Mouse (Mus musculus) hindbrain, embryonic 10.5 days (tissue): ENCODE measurements around the gene Fktn. TPM values are rescaled to one million over a fixed set of nuclear protein-coding genes. Genes with fewer than 3 reads are reported as not detected.
"Not testable (repeated sequence)": the region's sequence is repeated elsewhere in the genome, so short reads cannot be mapped to it uniquely, and the experiment has no call there.

Experiments
- DNase-seq: peaks from one replicate; pipeline ENCODE4 v3.0.0-alpha.2; 2017; ENCODE audit warnings: low spot score
- H3K27ac ChIP-seq: fragments of 300-500 bp; sonication (generic); 2 replicates; pipeline ENCODE4 v1.5.1; 2016; ENCODE audit warnings: mild to moderate bottlenecking, moderate library complexity
- H3K27me3 ChIP-seq: fragments of 300-500 bp; sonication (generic); 2 replicates; pipeline ENCODE4 v1.6.1; 2016; ENCODE audit warnings: mild to moderate bottlenecking; ENCODE audit not compliant: poor library complexity, insufficient read depth, severe bottlenecking
- H3K36me3 ChIP-seq: fragments of 300-500 bp; sonication (generic); 2 replicates; pipeline ENCODE4 v1.6.1; 2016; ENCODE audit warnings: mild to moderate bottlenecking, moderate library complexity
- H3K4me1 ChIP-seq: fragments of 300-500 bp; sonication (generic); replicated peaks from 2 replicates; pipeline ENCODE4 v1.6.1; 2016; ENCODE audit warnings: mild to moderate bottlenecking
- H3K4me3 ChIP-seq: fragments of 300-500 bp; sonication (generic); 2 replicates; pipeline ENCODE4 v1.5.1; 2016; ENCODE audit warnings: mild to moderate bottlenecking, moderate library complexity
- H3K9me3 ChIP-seq: fragments of 300-500 bp; sonication (generic); 2 replicates; pipeline ENCODE4 v1.6.1; 2016; ENCODE audit warnings: mild to moderate bottlenecking, moderate library complexity
- WGBS: fragments of 180-500 bp; shearing (Covaris S2); methylation state at CpG from one replicate; pipeline ENCODE4 v1.1.7; 2016; 5-methylcytosine and 5-hydroxymethylcytosine counted together
- polyA plus RNA-seq: library from polyadenylated mRNA; unstranded; fragments of >200 nt; fragmentation: Nextera tagmentation; extraction: Ambion mirVana; gene quantifications from 2 replicates; pipeline ENCODE4 v1.2.1, GENCODE M21; 2016

Fktn gene
- polyA plus RNA-seq, 1 experiment from 2014 or later = 17.8 TPM

DNA sequence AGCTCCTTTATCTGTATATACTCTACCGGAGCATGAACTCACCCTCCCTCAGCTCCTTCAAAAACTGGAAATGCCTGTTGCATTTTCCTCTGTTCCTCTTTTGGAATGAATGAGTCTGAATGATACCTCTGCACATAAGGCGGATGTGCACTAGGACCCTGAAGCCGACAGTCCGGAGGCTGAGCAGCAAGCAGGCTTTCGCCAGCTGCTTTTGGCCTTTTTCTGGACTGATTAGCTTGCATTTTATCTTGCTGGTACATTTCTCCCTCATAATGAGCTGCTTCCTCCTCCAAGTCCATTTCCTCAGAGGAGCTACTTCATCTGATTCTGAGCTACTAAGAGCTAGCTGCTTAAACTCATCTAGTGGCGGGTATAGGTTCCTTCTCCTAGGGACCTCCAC lies 92.6 kb downstream of the Fktn start:
- not testable (repeated sequence) for H3K27me3 ChIP-seq, H3K4me1 ChIP-seq, H3K4me3 ChIP-seq, H3K27ac ChIP-seq, DNase-seq, H3K9me3 ChIP-seq, H3K36me3 ChIP-seq
- WGBS = 85% methylated on average over 6 of the region's 6 CpGs

DNA sequence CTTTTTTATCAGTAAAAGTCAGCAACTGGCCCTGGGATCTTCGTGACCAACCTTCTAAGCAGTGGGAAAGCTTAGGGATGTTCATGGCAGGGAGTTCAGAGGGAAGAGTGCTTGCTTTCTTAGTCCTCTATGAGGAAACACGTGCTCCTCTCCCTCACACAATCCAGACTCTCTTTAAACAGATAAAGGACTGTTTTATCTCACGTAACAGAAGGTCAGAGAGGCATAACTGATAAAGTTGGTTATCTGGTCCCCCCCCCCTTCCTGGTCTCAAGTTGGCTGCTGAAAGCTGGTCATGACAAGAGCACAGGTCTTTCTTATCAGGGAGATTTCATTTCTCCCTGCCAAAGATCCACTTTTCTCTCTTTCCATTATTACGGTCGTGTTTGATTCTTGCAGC lies 104.5 kb downstream of the Fktn start:
- no peak overlapping the region for H3K4me3 ChIP-seq
- no peaks in the 10 kb centered on the region for H3K36me3 ChIP-seq
- 79% methylated on average over 5 of the region's 5 CpGs for WGBS
- no peaks in the 10 kb centered on the region for H3K9me3 ChIP-seq
- DNase-seq = no peak
- no peak overlapping the region for H3K27ac ChIP-seq
- no peaks in the 10 kb centered on the region for H3K4me1 ChIP-seq
- no peaks in the 10 kb centered on the region for H3K27me3 ChIP-seq

DNA sequence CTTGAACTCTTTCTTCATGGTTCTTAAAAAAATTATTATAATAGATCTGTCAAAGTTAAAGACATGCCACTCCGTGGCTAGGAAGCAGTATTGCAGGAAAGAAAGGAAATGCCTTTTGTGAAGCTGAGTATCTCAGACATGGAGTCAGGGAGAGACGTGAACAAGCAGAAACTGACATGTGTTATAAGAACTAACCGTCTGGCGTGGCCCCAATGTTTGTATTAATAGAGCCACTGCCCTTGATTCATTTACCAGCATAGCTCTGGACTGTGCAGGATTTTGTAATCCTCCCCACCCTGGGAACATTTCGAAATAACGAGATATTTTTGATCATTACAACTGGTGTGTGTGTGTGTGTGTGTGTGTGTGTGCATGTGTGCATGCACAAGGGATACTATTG lies 109.9 kb downstream of the Fktn start:
- no peaks in the 10 kb centered on the region for H3K9me3 ChIP-seq
- WGBS = 71% methylated on average over 6 of the region's 6 CpGs
- H3K36me3 ChIP-seq = no peaks in the 10 kb centered on the region
- peaks cover 6% of the 10 kb centered on the region for H3K4me1 ChIP-seq
- H3K4me3 ChIP-seq = no peak overlapping the region
- no peaks in the 10 kb centered on the region for H3K27me3 ChIP-seq
- DNase-seq = no peak
- H3K27ac ChIP-seq = no peak overlapping the region

DNA sequence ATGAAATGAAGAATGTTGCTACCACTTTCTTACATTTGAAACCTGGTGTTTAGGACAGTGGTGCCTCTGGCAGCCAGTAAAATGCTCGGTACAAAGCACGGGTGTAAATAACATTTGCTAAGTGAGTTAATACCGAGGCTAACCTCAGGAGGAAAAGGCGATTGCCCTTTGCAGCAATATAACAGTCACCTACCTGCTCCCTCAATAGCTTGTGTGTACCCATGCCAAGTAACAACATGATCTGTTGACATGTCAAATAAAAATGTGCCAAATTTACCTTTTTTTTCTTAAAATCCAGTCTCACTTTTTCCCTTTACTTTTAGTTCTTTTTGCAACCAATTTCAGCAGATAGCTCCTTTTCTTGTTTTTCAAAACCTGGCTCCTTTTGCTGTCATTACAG lies 111.0 kb downstream of the Fktn start:
- Histone ChIP-seq H3K4me1 (peaks cover 6% of the 10 kb centered on the region), H3K27me3 (no peaks in the 10 kb centered on the region), H3K27ac (no peak overlapping the region), H3K36me3 (no peaks in the 10 kb centered on the region), H3K9me3 (no peaks in the 10 kb centered on the region), H3K4me3 (no peak overlapping the region)
- WGBS = 71% methylated on average over 4 of the region's 4 CpGs
- DNase-seq = no peak

DNA sequence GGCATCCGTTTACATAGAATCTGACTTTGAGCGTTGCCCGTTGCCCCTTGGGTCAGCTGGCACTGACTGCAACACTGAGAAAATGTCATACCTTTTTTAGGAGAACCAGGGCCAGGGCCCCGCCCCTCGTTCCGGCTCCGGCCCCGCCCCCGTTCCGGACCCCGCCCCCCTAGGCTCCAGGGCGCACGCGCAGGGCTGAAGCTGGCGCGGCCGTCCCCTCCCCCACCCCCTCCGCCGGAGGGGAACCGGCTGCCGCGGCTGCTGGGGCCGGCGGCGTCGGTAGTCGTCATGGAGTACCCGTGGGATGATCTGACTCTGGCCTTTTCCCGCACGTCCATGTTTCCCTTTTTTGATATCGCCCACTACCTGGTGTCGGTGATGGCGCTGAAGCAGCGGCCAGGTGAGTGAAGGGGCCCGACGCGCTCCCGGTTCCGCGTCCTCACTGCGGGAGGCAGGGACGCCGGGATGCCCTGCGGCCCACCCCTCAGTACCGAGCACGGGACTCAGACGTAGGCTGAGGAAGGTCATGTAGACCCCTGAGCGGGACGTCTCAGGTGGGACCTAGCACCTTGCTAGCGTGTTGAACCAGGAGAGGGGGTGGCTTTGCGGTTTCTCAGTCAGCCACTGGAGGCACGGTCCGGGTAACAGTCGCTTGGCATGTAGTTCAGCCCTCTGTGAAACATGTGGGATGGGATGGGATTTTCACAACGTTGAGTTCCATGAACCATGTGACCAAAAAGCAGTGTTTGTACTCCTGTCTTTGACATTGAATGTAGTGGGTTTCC lies 112.2 kb downstream of the Fktn start, which contains the start of gene Tmem38b:
Gene Tmem38b (plus strand): TSS at position 225 of the 785 bp plus-strand sequence.
- peak; percentile 87 for DNase-seq
- H3K36me3 ChIP-seq = no peaks in the 10 kb centered on the region
- H3K27ac ChIP-seq = peak within 1 kb of the TSS; percentile 89
- H3K9me3 ChIP-seq = no peaks in the 10 kb centered on the region
- WGBS = under 1% methylated on average over 55 of the region's 55 CpGs
- peaks cover 6% of the 10 kb centered on the region for H3K4me1 ChIP-seq
- peak within 1 kb of the TSS; percentile 90 for H3K4me3 ChIP-seq
- no peaks in the 10 kb centered on the region for H3K27me3 ChIP-seq

DNA sequence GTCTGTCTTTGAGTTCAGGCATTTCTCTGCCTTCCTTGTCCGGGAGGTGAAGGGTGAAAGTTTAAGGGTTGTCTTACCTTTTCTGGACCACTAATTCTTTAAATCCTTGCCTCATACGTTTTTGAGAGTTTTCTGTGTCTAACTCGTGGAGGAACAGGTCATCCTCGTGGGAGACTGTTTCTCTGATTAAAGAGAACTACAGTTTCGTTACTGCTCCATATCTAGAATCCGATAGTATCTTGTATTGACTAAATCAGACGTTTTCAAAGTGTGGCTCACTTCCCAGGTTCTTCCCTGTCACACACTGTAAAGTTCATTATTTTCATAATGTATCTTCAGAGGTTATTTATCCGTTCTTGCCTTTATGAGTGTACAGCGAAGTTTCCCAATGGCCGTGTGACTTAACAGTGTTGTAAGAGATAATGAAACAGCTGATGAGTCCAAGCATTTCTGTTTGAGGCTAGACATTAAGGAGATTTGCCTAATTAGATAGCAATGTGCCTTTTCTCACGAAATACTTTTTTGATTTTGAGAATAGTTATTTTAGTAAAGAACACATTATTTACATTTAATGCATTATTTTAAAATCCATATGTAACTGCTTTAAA lies 112.9 kb downstream of the Fktn start:
- Histone ChIP-seq H3K9me3 (no peaks in the 10 kb centered on the region), H3K27ac (peak overlapping the region; percentile 89; the same call in 1 of the 2 replicates), H3K36me3 (no peaks in the 10 kb centered on the region), H3K27me3 (no peaks in the 10 kb centered on the region), H3K4me1 (peaks cover 6% of the 10 kb centered on the region), H3K4me3 (peak overlapping the region; percentile 90)
- no peak for DNase-seq
- WGBS = 26% methylated on average over 11 of the region's 11 CpGs

Other genes with a start within 250 kb of the Fktn start
- 23.2 and 26.0 TPM in 2 replicates for gene Fsd1l, start 82.5 kb upstream of the Fktn start, polyA plus RNA-seq
- gene Tal2, start 65.7 kb downstream of the Fktn start, polyA plus RNA-seq = 0.85 and 1.7 TPM in 2 replicates
- 3.8 TPM in 2 replicates for gene Tmem38b, start 112.0 kb downstream of the Fktn start, polyA plus RNA-seq